Mouse (Mus musculus) cerebellum, adult 2 months (tissue): ENCODE results near the gene Hist1h4c. TPM values are rescaled to one million over a fixed set of nuclear protein-coding genes. Genes with fewer than 3 reads are reported as not detected.
"Not testable (repeated sequence)": the region's sequence is repeated elsewhere in the genome, so short reads cannot be mapped to it uniquely, and the experiment has no call there.

Experiments used
- DNase-seq, 2 experiments: peaks; one replicate each; pipeline ENCODE4 v3.0.0; 2021
- H3K27ac ChIP-seq: fragments of 200-500 bp; 2 replicates; pipeline ENCODE4 v1.5.1; 2012; ENCODE audit warnings: low read length, control low read depth, inconsistent platforms; ENCODE audit not compliant: insufficient read depth
- H3K27me3 ChIP-seq: fragments of 200-500 bp; 2 replicates; pipeline ENCODE4 v1.6.1; 2012; ENCODE audit warnings: inconsistent platforms, mild to moderate bottlenecking, low read length, moderate library complexity; ENCODE audit not compliant: control insufficient read depth, insufficient read depth
- H3K4me1 ChIP-seq: fragments of 200-500 bp; 2 replicates; pipeline ENCODE4 v1.6.1; 2011; ENCODE audit warnings: low read length; ENCODE audit not compliant: control insufficient read depth, insufficient read depth
- H3K4me3 ChIP-seq: fragments of 200-500 bp; replicated peaks from 2 replicates; pipeline ENCODE3; 2011; ENCODE audit warnings: mild to moderate bottlenecking, low read depth, low read length, control low read depth; ENCODE audit not compliant: insufficient read depth
- CTCF ChIP-seq: fragments of 200-500 bp; IDR thresholded peaks from 2 replicates; pipeline ENCODE4 v1.5.1; 2011; ENCODE audit warnings: low read depth, mild to moderate bottlenecking, control low read depth, low read length, moderate library complexity, borderline replicate concordance; ENCODE audit not compliant: insufficient read depth
- POLR2A ChIP-seq: fragments of 200-500 bp; IDR thresholded peaks from 2 replicates; pipeline ENCODE4 v1.6.1; 2011; ENCODE audit warnings: low read length, control low read depth, borderline replicate concordance; ENCODE audit not compliant: insufficient read depth
- WGBS: fragments of 180-500 bp; shearing (Covaris S2); methylation state at CpG from one replicate; pipeline ENCODE4 v1.1.7; 2018; 5-methylcytosine and 5-hydroxymethylcytosine counted together
- polyA plus RNA-seq: library from polyadenylated mRNA; depleted of rRNA; stranded (reverse); fragments of >200 nt; gene quantifications from 2 replicates; pipeline ENCODE4 v1.2.3, GENCODE M21; 2012

The Hist1h4c gene
- polyA plus RNA-seq, 1 experiment = 5.8 TPM

GRCm38 (mm10) chr13:23687907-23688306, 10.3 kb downstream of the Hist1h4c start:
- H3K4me1 ChIP-seq = peaks cover 5% of the 10 kb centered on the region; the same call in 1 of the 2 replicates
- no peak overlapping the region for H3K4me3 ChIP-seq
- H3K27ac ChIP-seq = no peak overlapping the region
- WGBS = 95% methylated on average over 7 of the region's 7 CpGs
- H3K27me3 ChIP-seq = no peaks in the 10 kb centered on the region
- DNase-seq = no peak
- TF ChIP-seq CTCF (no peak), POLR2A (no peak)

- H3K4me3 ChIP-seq = no peak overlapping the region
Observed at GRCm38 (mm10) chr13:23687181-23687580, 11.1 kb downstream of the Hist1h4c start.

GRCm38 (mm10) chr13:23685966-23686365, 12.3 kb downstream of the Hist1h4c start:
- no peak for DNase-seq
- peaks cover 5% of the 10 kb centered on the region; the same call in 1 of the 2 replicates for H3K4me1 ChIP-seq
- H3K27me3 ChIP-seq = no peaks in the 10 kb centered on the region
- no peak overlapping the region for H3K27ac ChIP-seq
- TF ChIP-seq POLR2A (no peak), CTCF (no peak)
- no peak overlapping the region for H3K4me3 ChIP-seq
- 17% methylated on average over 4 of the region's 4 CpGs for WGBS

More at GRCm38 (mm10) chr13:23687181-23687580, 11.1 kb downstream of the Hist1h4c start:
- TF ChIP-seq POLR2A (no peak), CTCF (no peak)
- DNase-seq = no peak
- Histone ChIP-seq H3K27me3 (no peaks in the 10 kb centered on the region), H3K4me1 (peaks cover 5% of the 10 kb centered on the region; the same call in 1 of the 2 replicates), H3K27ac (no peak overlapping the region)
- 87% methylated on average over 4 of the region's 4 CpGs for WGBS

DNA sequence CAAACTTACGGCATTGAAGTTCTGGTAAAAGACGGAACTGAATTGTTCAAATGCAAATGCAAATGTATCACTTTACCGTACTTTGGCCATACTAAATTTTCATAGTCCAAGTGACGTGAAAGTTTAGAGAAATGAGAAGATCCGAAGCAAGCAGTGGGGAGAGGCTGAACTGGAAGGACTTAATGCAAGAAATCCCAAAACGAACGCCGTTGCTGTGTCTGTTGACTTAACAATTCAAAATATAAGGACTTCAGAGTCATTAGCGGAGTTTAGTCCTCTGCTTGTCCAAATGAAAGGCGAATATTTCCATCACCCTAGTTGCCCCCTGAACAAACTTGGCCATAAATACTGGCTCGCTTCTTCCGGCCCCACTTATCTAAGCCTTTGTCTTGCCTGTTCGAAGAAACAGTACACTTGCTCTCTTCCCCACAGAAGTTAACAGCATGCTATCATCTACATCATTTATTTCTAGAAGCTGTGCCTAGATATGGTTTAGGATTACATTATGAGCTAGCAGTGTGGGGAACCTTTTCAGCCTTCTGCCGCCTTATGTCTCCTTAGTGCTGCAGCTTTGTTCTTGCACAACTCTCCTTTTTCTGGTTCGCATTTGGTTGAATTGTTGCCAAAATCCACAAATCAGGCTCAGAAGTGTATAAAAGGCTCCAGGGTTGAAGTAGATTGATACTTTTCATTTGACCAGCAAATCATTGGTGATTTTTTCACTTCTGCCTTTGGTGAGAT, 13.0 kb downstream of the Hist1h4c start:
- peaks cover 5% of the 10 kb centered on the region; the same call in 1 of the 2 replicates for H3K4me1 ChIP-seq
- DNase-seq = no peak
- WGBS = 9% methylated on average over 15 of the region's 15 CpGs
- no peak overlapping the region for H3K4me3 ChIP-seq
- H3K27me3 ChIP-seq = no peaks in the 10 kb centered on the region
- H3K27ac ChIP-seq = no peak overlapping the region
- TF ChIP-seq CTCF = no peak

GRCm38 (mm10) chr13:23684295-23684945, 13.8 kb downstream of the Hist1h4c start:
- H3K4me1 ChIP-seq, H3K27me3 ChIP-seq: not testable (repeated sequence)
- H3K4me3 ChIP-seq = peak overlapping the region; percentile 44
- 1% methylated on average over 20 of the region's 37 CpGs for WGBS
- 0 out of 2 replicates have a peak overlapping the region, but pooled peaks have one; percentile 19 for H3K27ac ChIP-seq
- DNase-seq = peak; percentile 31 to 34

GRCm38 (mm10) chr13:23683755-23684281, 14.4 kb downstream of the Hist1h4c start, which contains the start of the genes Hist1h2ac and Hist1h2bc:
Hist1h2ac (minus strand) TSS chr13:23683948.
Hist1h2bc (plus strand) TSS chr13:23684199.
- TF ChIP-seq CTCF (no peak), POLR2A (no peak)
- under 1% methylated on average over 24 of the region's 32 CpGs for WGBS
- H3K27ac ChIP-seq = 0 out of 2 replicates have a peak within 1 kb of the TSS, but pooled peaks have one; percentile 19
- peak within 1 kb of the TSS; percentile 54 for H3K4me3 ChIP-seq
- peak; percentile 83 to 94 for DNase-seq
- no peaks in the 10 kb centered on the region for H3K27me3 ChIP-seq
- peaks cover 5% of the 10 kb centered on the region; the same call in 1 of the 2 replicates for H3K4me1 ChIP-seq

DNA sequence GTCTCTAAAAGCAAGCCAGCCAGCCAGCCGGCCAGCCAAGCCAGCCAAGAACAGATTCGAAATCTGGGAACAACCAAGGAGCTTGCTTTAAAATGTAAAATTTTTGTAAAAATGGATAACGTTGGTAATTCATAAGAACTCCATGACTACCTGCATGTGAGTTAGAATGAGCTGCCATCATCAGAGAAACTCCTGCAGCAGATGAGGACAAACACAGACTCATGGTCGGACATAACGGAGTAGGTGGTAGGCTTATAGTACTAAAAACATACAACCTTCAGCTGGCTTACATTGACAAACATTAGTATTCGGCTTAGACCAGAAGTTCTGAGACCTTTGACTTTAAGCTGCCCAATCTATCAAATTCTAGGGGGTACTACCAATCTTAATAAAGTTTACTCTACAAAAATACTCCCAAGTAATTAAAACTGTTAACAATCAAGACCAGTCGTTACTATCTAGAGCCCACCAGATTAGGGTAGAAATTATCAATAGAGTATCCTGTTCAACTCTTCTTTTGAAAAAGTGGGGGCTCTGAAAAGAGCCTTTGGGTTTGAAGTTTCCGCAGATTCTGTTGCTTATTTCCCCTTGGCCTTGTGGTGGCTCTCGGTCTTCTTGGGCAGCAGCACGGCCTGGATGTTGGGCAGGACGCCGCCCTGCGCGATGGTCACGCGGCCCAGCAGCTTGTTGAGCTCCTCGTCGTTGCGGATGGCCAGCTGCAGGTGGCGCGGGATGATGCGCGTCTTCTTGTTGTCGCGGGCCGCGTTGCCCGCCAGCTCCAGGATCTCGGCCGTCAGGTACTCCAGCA, 15.1 kb downstream of the Hist1h4c start:
- peak overlapping the region; percentile 54 for H3K4me3 ChIP-seq
- H3K27me3 ChIP-seq, H3K4me1 ChIP-seq, H3K27ac ChIP-seq, DNase-seq: not testable (repeated sequence)
- 8% methylated on average over 16 of the region's 30 CpGs for WGBS

- Histone ChIP-seq H3K4me3 (no peak overlapping the region), H3K4me1 (peaks cover 5% of the 10 kb centered on the region; the same call in 1 of the 2 replicates), H3K27ac (no peak overlapping the region), H3K27me3 (no peaks in the 10 kb centered on the region)
- WGBS = 41% methylated on average over 1 of the region's 1 CpGs
- no peak for DNase-seq
- TF ChIP-seq POLR2A = no peak
- no peak for TF ChIP-seq CTCF
Observed at GRCm38 (mm10) chr13:23682623-23682946, 15.7 kb downstream of the Hist1h4c start.
